22 mouse cellular contexts compared by ENCODE assay signal in the genomic region with DNA sequence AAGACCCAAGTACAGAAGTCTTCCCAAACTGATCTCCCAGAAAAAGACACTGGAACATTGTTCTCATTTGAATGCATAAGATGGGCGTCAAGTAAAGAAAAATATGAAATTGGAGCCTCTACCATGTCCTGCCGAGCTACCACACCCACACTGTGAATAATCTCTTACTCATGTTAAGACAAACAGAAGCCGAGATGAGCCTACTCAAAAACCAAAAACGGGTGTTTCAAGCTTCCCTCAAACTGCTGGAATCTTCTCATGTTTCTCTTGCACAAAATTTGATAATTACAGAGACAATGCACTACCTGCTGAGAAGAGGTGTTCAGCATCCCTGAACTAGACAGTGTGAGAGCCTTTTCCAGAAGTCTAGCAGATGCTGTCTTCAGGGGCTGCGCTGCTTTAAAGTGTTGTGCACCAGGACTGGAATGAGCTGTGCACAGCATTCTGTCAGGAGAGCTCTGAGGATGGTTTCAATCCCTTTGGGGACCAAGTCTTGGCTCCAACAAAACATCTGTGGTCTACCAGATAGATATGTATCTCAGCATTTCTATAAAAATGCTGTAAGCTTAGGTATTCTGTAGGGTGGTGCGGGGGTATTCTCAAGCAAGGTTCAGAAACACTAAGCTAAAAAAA.
DNase-seq lines count a peak whose midpoint lies in the region; ATAC-seq and TF ChIP-seq lines count a peak whose summit lies in the region.
"Had no signal": no experiment of that assay in that cellular context is flagged by ENCODE, and none has a peak within 500 bp of the region (broad histone marks: within the 10 kb centered on the region; RNA-seq: fewer than 3 reads in every experiment).

No protein-coding gene starts in this region.

- ATAC-seq in hindbrain, embryonic 14.5 days (ENCODE audit: low FRiP score) = no peak
- ATAC-seq: forebrain, postnatal 0 days; hindbrain, postnatal 0 days; intestine, postnatal 0 days had no signal

- TF ChIP-seq CTCF in C2C12 (IDR thresholded peaks at IDR 0.05; ENCODE audit: control insufficient read depth, insufficient read depth, insufficient read length) = no peak

- no peak overlapping the region for H3K27ac ChIP-seq in hindbrain, embryonic 14.5 days
- H3K27ac ChIP-seq: heart, embryonic 15.5 days; hindbrain, postnatal 0 days; kidney, embryonic 15.5 days; liver, embryonic 13.5 days; stomach, postnatal 0 days had no signal

- H3K36me3 ChIP-seq in C2C12 (ENCODE audit: control insufficient read depth, insufficient read depth) (no peaks in the 10 kb centered on the region), myocyte (ENCODE audit: control insufficient read depth, insufficient read depth) (no peaks in the 10 kb centered on the region)
- H3K36me3 ChIP-seq in hindbrain, embryonic 14.5 days (replicated peaks; ENCODE audit: control insufficient read depth, insufficient read depth) = no peaks in the 10 kb centered on the region
- H3K36me3 ChIP-seq: heart, embryonic 15.5 days; kidney, embryonic 15.5 days; liver, embryonic 13.5 days had no signal

- DNase-seq in heart, adult 11 months = peak; percentile 25
- no peak for DNase-seq in heart, postnatal 10 days
- DNase-seq in right cerebral cortex, adult 18-20 months = peak; percentile 56
- no peak for DNase-seq in right cerebral cortex, postnatal 4 days
- DNase-seq in adrenal gland, adult 18-20 months (ENCODE audit: low spot score in 2 of 2) = no peak
- DNase-seq in hindbrain, embryonic 14.5 days (ENCODE audit: low spot score) = no peak
- DNase-seq: adrenal gland, postnatal 25 days; cerebellum, adult 9-10 months; forebrain, postnatal 0 days; gastrocnemius, postnatal 36 days; kidney, postnatal 36 days; liver, embryonic 13.5 days; lung, adult 2 months; lung, postnatal 14 days had no signal

- no peaks in the 10 kb centered on the region for H3K4me1 ChIP-seq in hindbrain, embryonic 14.5 days (replicated peaks; ENCODE audit: control insufficient read depth, insufficient read depth, low read length)
- H3K4me1 ChIP-seq: heart, embryonic 15.5 days; kidney, embryonic 15.5 days; liver, embryonic 13.5 days had no signal

- no peaks in the 10 kb centered on the region for H3K79me3 ChIP-seq in C2C12 (ENCODE audit: low read depth)

- WGBS in hindbrain, embryonic 14.5 days = 89% methylated on average over 6 of the region's 6 CpGs

- no peak overlapping the region for H3K9ac ChIP-seq in hindbrain, embryonic 14.5 days
- H3K9ac ChIP-seq: forebrain, postnatal 0 days; heart, embryonic 15.5 days; kidney, embryonic 15.5 days; liver, embryonic 13.5 days had no signal

- H3K79me2 ChIP-seq in C2C12 (ENCODE audit: control insufficient read depth, insufficient read depth) (no peaks in the 10 kb centered on the region), myocyte (ENCODE audit: control insufficient read depth, insufficient read depth) (no peaks in the 10 kb centered on the region)

- H3K4me3 ChIP-seq in C2C12 (ENCODE audit: insufficient read depth, poor library complexity, severe bottlenecking) = no peak overlapping the region
- H3K4me3 ChIP-seq in myocyte = no peak overlapping the region
- H3K4me3 ChIP-seq in hindbrain, embryonic 14.5 days (replicated peaks; ENCODE audit: low read length) = no peak overlapping the region
- H3K4me3 ChIP-seq: heart, embryonic 15.5 days; kidney, embryonic 15.5 days; liver, embryonic 13.5 days had no signal

- no peak for TF ChIP-seq POLR2A in myocyte (IDR thresholded peaks at IDR 0.05; ENCODE audit: insufficient read length, low read depth)

- H3K4me2 ChIP-seq in myocyte (ENCODE audit: low read depth) = peak overlapping the region; percentile 67
- no peak overlapping the region for H3K4me2 ChIP-seq in hindbrain, embryonic 14.5 days (replicated peaks)
- H3K4me2 ChIP-seq: heart, embryonic 15.5 days; kidney, embryonic 15.5 days; liver, embryonic 13.5 days; midbrain, embryonic 11.5 days had no signal

- H3ac ChIP-seq in C2C12 (ENCODE audit: control insufficient read depth, insufficient read length, low read depth) (no peak overlapping the region), myocyte (ENCODE audit: control insufficient read depth, insufficient read length) (no peak overlapping the region)

- H3K27me3 ChIP-seq in C2C12 (ENCODE audit: control insufficient read depth, insufficient read depth, insufficient read length) = no peaks in the 10 kb centered on the region
- H3K27me3 ChIP-seq in myocyte (ENCODE audit: control insufficient read depth, insufficient read depth, insufficient read length) = no peaks in the 10 kb centered on the region
- no peaks in the 10 kb centered on the region for H3K27me3 ChIP-seq in hindbrain, embryonic 14.5 days (ENCODE audit: control insufficient read depth, insufficient read depth, low read length)
- H3K27me3 ChIP-seq: heart, embryonic 15.5 days; kidney, embryonic 15.5 days; liver, embryonic 13.5 days had no signal

- intact Hi-C loops in heart, postnatal 10 days (cut with DNase I) = no loop called here

- H3K9me3 ChIP-seq in hindbrain, embryonic 14.5 days (ENCODE audit: control insufficient read depth, low read length) = no peaks in the 10 kb centered on the region
- H3K9me3 ChIP-seq: heart, embryonic 15.5 days; kidney, embryonic 15.5 days; liver, embryonic 13.5 days had no signal

TF ChIP-seq in C2C12, 6 proteins besides CTCF, POLR2A, EP300 and RAD21:
- TF ChIP-seq FOSL1 (IDR thresholded peaks at IDR 0.05; ENCODE audit: insufficient read depth, low read length, poor library complexity, severe bottlenecking) = peak; percentile 23
- no peak for TF ChIP-seq MYOG (IDR thresholded peaks at IDR 0.05; ENCODE audit: control insufficient read depth, extremely low read depth, insufficient read length)

TF ChIP-seq in myocyte, 11 proteins besides CTCF, POLR2A, EP300 and RAD21:
- TF ChIP-seq CEBPB (IDR thresholded peaks at IDR 0.05; ENCODE audit: insufficient read depth, poor library complexity, severe bottlenecking) = no peak
- no peak for TF ChIP-seq POLR2AphosphoS2 (IDR thresholded peaks at IDR 0.05; ENCODE audit: insufficient read length, low read depth)
- TF ChIP-seq TCF12 (IDR thresholded peaks at IDR 0.05; ENCODE audit: insufficient read depth, poor library complexity, severe bottlenecking) = no peak
- TF ChIP-seq MAX (IDR thresholded peaks at IDR 0.05; ENCODE audit: low read depth) = no peak
- TF ChIP-seq E2F4 (IDR thresholded peaks at IDR 0.05; ENCODE audit: insufficient read depth) = no peak
- TF ChIP-seq USF1 (IDR thresholded peaks at IDR 0.05; ENCODE audit: low read depth) = no peak
- TF ChIP-seq MYOG (IDR thresholded peaks at IDR 0.05; ENCODE audit: control insufficient read depth in 1 of 3, insufficient read depth in 1 of 3, insufficient read length in 2 of 3, low read depth in 2 of 3) = no peak
- TF ChIP-seq MYOD1 (IDR thresholded peaks at IDR 0.05; ENCODE audit: control insufficient read depth in 1 of 3, insufficient read length in 2 of 3, low read depth in 2 of 3) = no peak
- no peak for TF ChIP-seq TCF3 (IDR thresholded peaks at IDR 0.05; ENCODE audit: insufficient read length, low read depth)
- TF ChIP-seq SRF (IDR thresholded peaks at IDR 0.05; ENCODE audit: control insufficient read depth, insufficient read length, low read depth) = no peak
- no peak for TF ChIP-seq REST (IDR thresholded peaks at IDR 0.05; ENCODE audit: insufficient read depth, insufficient read length)

Comparison
In these comparisons a context has a peak if more than half of its experiments do, and no peak if none do; other contexts are left out.
1. DNase-seq: peak in heart, adult 11 months (single experiment) and right cerebral cortex, adult 18-20 months (single experiment); none in heart, postnatal 10 days (0 of 2), right cerebral cortex, postnatal 4 days (single experiment), adrenal gland, adult 18-20 months (0 of 2) and hindbrain, embryonic 14.5 days (single experiment).